Mouse (Mus musculus) kidney, postnatal 36 days (tissue): ENCODE results near the gene Edf1.

Experiments
- DNase-seq, 2 experiments: peaks; one replicate each; pipeline ENCODE4 v3.0.0; 2021 to 2022; ENCODE audit warnings: mixed read lengths in 2 of 2

Gene Edf1

DNA sequence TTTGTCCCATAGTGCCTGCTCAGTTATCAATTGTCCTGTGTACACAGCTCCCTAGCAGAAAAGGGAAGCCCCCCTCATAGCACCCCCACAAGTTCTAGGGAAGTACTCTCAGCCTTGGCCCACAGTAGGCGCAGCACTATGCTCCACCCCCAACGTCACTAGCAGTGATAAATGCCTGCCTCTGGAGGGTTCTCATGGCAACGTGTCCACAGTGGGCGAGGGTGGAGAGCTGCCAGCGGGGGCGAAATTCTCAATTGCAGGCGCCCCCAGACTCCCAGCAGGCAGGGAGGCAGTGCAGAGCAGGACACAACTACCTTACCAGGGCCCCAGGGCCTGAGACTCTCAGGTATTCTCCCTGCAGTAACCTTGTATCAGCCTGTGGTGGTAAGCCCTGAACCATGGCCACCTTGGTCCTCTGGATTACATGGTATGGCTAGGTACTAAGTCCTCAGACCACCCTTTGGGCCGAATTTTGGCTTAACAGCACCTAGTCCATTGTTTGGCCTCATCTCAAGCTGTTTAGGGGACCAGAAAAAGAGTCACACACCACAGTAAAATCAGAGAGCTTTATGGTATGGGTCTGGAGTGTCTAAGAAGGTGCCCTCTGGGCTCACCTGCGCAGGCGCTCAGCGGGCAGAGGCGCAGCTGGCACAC is 24.9 kb downstream of the Edf1 start:
- DNase-seq = peak in 1 of 2 experiments; percentile 49

DNA sequence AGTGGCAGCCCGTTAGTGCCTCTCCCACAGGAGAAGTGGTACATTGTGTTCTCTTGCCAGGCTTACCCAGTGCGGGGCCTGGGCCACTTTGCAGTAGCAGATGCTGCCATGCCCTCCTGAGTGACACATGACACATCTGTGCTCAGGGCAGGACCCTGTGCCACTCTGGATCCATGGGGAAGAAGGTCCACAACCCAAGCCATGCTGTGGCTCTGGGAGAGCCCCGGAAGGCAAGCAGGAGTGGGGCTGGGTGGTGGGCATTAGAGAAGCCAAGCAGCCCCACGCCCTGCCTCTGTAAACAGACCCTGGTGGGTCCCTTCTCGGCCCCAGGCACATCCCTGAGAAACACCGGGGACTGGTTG is 25.5 kb downstream of the Edf1 start:
- no peak for DNase-seq

DNA sequence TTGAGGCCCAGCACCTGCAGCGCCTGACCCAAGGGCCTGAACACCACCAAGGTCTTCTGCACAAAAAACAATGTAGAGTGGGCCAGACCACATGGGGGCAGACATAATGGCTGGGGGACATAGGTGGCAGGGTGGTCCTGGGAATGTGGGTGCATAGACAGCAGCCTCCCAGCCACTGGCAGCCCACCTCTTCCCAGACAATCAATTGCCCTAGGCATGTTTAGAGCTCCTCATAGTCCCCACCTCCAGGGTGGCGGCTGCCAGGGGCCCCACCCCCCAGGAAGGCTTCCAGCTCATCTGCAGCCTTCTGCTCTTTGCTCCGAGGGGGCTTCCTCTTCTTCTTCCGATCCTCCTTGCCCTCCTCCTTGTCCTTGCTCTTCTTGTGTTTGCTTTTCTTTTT is 25.9 kb downstream of the Edf1 start:
- no peak for DNase-seq

DNA sequence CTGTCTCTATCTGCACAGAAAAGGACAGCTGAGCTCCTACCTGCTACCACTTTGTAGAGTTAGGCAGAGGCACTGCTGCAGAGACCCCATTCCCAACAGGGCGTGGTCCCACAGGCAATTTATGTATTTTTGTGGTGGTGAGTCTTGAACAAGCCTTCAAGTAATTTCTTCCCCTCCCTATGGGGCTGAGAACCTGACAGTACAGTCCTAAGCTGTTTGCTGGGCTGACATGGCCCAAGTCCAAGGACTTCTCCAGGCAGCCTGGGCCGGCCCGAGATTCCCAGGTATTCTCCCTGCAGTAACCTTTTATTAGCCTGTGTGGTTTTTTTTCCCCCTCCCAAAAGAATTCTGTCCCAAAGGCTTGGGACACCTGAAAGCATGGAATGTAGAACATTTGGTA is 26.5 kb downstream of the Edf1 start:
- no peak for DNase-seq

DNA sequence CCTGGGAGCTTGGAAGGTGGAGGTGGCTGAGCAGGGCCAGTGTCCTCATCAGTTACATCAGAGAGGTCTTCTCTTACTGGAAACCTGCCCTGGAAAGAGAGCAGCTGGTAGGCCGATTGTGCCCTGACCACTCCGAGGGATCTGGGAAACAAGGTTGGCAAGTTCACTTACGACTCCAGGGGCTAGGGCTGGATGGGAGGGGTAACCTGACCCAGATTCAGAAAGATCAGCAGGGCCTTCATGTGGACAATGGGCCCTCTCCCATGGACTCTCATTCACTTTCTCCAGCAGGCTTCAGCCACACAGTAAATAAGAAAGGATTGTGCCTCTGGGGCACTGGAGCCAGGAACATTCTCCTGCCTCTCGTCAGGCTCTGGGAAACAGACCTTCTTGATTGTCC is 27.2 kb downstream of the Edf1 start:
- no peak for DNase-seq

DNA sequence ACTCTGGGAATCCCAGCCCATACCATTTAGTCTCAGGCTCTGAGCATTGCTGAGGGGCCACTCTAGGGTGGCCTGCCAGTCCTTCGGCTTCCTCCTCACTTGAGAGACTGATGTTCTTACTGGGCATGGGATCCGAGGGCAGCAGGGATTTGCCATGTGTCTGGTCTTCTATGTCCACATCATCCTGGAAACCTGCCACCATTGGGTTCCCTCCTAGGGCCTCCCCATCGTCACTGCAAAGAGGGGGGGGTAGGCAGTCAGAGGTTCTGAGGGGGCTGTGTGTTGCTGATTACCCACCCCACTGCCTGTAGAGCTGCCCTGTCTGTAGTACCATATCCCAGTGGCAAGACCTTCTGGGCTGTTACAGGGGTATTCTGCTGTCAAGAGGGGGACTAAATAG is 28.0 kb downstream of the Edf1 start:
- DNase-seq = no peak

DNA sequence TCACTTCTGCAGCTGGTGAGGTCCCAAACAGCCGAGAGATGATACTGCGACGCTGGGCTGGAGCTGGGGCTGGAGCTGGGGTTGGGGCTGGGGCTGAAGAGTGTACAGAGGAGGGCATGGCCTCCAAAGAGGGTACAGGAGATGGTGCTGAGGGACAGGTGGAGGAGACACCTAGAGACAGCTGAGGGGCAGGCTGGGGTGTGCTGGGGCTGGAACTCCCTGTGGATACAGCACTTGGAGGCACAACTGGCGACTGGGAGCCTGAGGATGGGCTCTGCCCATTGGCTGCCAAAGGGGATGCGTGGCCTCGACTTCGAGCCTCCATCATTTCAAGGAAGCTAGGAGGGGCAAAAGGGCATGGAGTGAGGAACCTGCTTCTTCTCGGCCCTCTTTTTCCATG is 29.6 kb downstream of the Edf1 start:
- DNase-seq = no peak

DNA sequence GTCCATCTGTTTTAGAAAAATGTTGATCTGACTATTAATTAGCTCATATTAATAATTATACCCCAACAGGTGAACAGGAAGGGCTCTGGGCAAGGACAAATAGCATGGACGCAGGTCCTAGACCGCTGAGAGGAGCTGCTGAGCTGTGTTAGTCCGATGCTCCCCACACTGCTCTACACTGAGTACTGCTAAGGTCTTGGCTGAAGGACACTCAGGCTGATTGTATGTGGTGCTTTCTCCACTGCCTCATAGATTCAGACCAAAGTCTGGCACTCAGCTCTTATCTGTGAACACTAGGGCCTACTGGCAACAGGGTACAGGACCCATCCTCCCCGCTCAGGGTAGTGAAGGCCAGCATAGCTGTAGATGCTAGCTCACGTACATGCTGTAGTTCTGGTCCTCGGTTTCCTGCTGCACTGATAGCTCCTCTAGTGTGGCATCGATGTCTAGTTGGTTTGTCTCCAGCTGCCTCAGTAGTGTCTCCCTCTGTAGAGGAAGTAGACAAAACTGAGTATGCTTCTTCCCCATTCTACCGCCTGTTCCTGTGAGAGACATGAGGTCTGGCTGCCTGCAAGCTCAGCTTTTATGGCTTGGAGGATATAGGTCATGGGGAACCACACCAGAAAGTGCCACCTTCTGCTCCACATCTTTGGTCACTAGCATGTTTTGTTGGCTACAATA is 30.7 kb downstream of the Edf1 start:
- DNase-seq = no peak

DNA sequence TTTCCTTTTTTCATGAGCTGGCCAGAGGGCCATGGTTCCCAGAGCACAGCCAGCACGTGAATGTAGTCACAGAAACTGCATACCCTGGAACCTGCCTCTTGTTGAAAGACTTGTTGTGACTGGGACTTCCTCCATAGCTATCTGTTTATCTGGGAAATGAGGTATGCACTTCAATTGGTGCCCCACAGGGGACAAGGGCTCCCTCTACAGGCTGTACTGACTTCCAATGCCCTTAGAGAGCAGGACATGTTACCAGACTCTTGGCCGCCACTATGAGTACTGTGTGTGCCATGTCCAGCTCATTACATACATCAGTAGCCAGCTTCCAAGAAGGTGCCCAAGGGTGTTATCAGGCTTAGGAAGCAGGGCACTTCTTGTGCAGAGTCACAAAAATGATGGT is 34.2 kb downstream of the Edf1 start:
- DNase-seq = peak in 1 of 2 experiments; percentile 76

DNA sequence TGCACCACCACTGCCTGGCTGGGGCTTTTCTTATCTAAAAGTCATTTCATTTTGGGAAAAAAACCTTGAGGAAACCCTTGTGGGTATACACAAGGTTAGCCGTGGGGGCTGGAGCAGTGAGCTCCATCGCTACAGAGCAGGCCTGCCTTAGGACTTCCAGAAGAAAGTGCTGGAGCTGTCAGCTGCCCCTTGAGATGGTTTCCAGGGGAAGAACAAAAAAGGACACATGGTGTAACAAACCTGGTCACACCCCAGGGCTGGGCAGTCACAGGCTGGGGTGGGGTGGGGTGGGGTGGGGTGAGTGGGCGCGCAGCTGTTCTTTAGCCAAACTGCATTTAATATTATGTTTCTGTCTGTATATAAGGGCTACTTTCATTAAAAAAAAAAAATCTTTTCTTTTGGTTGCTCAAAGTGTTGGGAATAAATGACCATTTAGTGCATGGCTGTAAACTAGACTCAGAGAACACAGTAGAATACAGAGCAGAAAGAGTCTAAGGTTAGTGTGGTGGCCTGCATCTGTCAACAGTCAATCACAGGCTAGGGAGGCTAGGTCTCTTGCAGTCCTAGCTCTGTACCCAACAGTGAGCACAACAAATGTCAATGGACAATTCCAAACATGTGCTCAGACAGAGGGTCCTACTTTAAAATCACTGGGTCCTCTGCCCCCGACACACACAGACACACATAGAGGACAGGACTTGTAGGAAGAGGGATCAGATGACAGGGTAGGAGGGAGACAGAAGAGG is 39.3 kb downstream of the Edf1 start:
- DNase-seq = no peak

DNA sequence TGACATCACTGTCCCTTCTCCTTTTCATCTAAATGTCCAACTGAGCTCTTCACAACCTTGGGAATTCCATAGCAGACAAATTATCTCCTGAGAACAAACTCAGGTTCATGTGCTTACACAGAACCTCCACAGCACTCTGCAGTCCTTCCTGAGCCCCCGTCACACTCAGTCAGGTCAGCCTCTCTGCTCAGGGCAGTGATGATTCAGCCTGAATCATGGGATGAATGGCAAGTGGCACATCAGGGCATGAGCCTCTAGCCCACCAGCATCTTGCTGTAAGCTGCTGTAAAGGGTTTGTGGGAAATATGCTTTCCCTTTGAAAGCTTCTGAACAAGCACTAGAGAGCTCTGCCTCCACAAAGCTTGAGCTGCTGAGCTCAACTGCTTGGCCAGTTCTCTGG is 41.1 kb downstream of the Edf1 start:
- no peak for DNase-seq

DNA sequence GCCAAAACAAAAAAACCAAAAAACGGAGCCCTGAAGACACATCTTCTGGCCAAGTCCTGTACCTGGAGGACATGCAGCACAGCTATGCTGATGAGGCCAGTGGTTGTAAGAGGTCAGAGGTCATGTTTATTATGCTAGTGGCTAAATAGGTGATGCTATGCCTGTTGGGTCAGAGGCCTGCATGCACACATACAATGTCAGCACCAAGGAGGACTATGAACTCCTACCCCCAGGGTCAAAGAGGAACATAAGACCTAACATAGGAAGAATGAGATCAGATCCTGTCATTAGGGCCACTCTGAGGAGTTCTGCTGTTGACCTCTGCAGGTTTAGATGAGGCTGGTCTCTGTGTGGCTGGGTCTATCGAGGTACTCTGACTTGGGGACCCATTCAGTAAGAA is 42.4 kb downstream of the Edf1 start:
- no peak for DNase-seq

DNA sequence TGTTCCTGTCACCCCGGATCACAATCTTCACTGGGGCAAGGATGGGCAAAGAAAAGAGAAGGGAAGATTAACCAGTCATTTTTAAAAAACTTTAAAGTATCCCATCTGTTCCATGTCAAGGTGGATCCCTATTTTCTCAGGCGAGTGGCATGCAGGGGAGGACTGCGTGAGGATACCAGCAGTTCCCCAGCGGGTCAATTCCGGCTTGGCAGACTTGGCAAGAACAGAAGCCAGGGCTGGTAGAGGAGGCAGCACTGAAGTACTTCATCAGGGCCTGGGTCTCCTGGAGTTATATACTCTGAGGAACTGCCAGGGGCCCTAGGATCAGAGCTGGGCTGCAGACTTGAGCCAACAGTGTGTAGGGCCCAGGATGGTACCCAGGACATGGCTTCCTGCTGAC is 44.9 kb downstream of the Edf1 start:
- no peak for DNase-seq

DNA sequence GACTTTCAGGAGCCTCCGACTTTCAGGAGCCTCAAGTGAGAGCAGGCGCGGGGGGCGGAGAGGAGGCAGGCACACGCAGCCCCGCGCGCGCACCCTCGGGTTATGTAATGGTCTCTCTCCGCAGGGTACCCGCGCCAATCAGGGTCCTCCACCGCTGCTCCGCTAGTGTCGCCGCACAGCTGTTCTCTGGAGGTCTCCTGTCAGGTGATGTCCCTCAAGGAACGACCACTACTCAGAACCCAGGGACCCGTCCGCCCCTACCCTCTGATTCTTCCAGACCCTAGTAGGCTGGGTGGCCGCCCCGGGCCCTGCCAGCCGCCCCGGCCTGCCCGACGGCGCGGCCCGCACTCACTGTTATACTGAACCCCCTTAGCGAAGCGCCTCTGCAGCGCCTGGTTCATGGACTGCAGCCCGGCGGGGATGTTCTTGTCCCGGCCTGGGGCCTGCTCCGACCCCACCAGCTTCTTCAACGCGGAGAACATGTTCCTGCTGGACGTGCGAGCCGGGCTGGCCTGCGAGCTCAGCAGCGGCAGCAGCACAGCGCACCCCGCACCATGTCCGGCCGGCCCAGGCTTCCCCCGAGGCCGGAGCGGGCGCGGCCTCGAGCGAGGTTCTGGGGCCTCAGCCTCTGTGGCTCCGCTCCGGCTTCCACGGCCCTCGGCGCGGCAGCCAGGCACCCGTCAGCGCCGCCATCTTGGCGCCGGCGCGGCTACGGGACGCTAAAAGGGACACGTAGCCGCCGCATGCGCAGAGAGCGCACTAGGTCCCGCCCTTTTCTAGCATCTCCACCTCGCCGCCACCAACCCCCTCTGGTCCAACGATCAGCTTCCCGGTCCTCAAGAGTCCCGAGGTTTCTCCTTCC is 50.3 kb downstream of the Edf1 start, which contains the start of gene Rabl6:
Rabl6 (minus strand) TSS at position 761 of the 862 bp plus-strand sequence.
- peak; percentile 90 to 94 for DNase-seq

DNA sequence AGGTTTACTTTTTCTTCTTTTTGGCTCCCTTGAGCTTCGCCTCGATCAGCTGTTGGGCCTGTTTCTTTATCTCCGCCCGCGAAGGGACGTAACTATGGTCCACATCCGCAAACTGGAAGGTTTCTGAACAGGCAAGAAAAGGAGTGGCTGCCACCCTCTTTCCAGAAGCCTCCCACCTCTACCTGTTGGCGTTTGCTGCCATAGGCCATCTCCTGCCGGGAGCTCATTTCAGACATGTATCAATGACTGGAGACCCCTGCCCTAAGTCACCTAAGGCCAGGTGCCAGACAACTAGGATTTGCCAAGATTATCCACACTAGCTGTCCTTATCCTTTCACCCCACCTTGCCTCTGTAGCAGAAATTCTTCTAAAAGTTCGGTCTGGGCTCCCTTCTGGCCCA is 51.0 kb downstream of the Edf1 start:
- DNase-seq = no peak
